Mouse (Mus musculus): Measurements from ENCODE around the gene Dapp1. TPM values are rescaled to one million over a fixed set of nuclear protein-coding genes. Genes with fewer than 3 reads are reported as not detected.
A peak's percentile ranks its signal among the peaks of the same experiment; 100 is the strongest.
"Not testable (repeated sequence)": the region's sequence is repeated elsewhere in the genome, so short reads cannot be mapped to it uniquely, and the experiment has no call there.

The Dapp1 gene
- total RNA-seq, 2 experiments from 2014 or later: 3.5 to 6.9 TPM

- DNase-seq: no peak
Measured at GRCm38 (mm10) chr3:137918932-137919311, 62.4 kb downstream of the Dapp1 start.

DNA sequence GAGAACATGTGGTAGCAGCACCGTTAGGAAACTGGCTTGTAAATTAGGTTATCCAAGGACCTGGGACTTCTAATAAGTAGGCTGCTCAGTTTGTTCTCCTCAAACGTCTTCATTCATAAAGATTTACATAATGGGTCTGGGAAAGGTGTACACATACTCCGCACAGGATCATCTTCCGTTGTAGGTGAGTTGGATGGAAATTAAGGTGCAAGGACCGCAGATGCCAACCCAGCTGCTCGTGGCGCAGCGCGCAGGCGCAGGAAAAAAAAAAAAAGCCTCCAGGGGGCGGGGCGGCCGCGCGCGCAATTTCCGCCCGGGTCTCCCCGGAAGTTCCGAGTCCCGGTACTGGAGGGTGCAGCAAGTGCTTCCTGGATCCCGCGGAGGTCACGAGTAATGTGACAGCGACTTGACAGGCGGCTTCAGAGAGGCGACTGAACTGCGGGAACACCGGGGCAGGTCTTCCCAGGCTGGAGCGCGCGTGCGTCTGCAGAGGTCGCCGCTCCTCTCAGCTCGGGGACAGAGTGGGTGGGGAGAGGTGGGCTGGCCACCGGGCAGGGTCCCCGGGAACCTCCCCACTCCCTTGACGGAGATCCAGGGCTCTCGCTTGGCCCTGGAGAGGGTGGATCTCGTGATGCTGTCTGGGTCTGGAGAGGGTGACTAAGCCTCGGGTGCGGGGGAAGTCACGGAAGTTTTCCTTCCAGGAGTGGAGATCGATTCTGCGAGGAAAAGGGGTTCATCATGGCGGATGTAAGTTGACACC, 63.0 kb downstream of the Dapp1 start, which contains the start of gene Lamtor3:
TSS of gene Lamtor3 (plus strand) at position 335 of the 760 bp plus-strand sequence.
- peak; percentile 92 for DNase-seq

- no peak for DNase-seq
Measured at GRCm38 (mm10) chr3:137917694-137918171, 63.6 kb downstream of the Dapp1 start.

- DNase-seq: not testable (repeated sequence)
Measured at GRCm38 (mm10) chr3:137914567-137914966, 66.8 kb downstream of the Dapp1 start.

- DNase-seq: no peak
Measured at GRCm38 (mm10) chr3:137913093-137913492, 68.3 kb downstream of the Dapp1 start.

- peak; percentile 63 to 69 for DNase-seq
Measured at GRCm38 (mm10) chr3:137900149-137900548, 81.2 kb downstream of the Dapp1 start.

- DNase-seq: no peak
Measured at GRCm38 (mm10) chr3:137897685-137898084, 83.7 kb downstream of the Dapp1 start.

DNA sequence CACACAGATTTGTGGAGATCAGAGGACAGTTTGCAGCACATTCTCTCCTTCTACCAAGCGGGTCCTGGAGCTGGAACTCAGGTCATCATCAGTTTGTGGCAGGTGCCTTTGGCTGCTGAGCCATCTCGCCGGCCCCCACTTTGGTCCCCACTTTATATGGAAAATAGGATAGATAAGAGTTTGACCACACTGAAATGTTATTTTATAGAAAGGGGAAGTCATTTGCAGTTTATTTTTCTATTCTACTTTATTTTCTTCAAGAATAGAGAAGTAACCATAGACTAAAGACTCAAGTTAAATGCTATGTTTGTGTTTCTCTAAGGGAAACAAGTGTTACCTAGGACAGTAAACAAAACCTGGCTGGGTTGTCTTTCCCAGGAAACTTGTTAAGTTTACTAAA, 84.5 kb downstream of the Dapp1 start:
- DNase-seq: no peak

- DNase-seq: no peak
Measured at GRCm38 (mm10) chr3:137896386-137896785, 85.0 kb downstream of the Dapp1 start.

- no peak for DNase-seq
Measured at GRCm38 (mm10) chr3:137895196-137895595, 86.1 kb downstream of the Dapp1 start.

- no peak for DNase-seq
Measured at GRCm38 (mm10) chr3:137893789-137894188, 87.6 kb downstream of the Dapp1 start.

DNA sequence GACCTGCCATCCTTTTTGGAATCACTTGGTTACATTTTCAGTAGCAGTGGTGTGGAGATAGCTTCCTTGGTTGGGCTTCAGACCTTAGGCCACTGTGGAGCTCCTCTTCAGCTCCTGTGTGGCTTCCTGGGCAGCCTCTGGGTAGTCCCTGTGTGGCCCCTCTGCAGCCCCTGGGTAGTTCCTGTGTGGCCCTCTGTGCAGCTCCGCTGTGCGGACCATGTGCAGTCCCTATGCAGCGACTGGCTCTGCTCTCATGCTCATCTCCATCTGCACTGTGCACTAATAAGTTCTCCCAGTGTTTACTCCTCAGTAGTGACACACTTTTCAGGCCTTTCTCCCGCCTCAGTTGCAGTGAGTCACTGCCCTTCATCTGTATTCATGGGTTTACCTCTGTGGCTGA, 89.2 kb downstream of the Dapp1 start:
- DNase-seq: no peak

DNA sequence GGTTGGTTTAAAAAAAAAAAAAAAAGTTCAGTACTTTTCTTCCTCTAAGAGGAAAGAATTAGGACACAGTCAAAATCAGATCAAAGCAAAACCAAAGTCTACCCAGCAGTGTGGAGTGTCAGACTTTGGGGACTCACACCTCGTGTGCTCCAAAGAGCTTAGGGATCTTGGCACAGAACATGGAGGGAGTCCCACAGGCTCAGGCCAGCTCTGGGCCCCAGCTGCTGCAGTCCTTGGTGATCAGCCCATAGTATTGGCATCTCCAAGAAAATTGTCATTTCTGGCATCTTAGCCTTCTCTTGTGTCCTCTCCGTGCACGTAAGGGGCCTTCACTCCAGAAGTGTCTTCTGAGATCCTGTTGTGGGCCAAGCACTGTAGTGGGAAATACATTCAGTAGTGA, 90.3 kb downstream of the Dapp1 start:
- DNase-seq: no peak

DNA sequence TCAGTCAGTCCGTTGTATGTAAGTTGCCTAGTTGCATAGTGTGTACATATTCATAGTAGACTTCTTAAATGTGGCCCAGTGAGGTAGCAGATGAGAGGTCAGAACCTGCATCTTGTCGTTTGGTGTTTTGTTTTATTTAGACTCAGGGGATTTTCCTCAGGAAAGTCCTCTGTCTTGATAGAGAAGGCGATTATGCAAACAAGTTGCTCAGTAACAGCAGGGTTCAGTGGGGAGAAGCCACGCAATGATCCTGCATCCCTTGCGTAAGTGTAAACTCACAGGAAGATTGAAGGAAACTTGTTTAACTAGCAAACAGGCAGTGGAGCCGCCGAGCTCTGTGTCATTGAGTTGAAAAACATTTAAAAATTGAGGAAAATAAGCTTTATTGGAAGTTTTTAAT, 93.4 kb downstream of the Dapp1 start:
- no peak for DNase-seq

- peak in 1 of 2 experiments; percentile 23 for DNase-seq
Measured at GRCm38 (mm10) chr3:137881093-137881492, 100.3 kb downstream of the Dapp1 start.

Other genes with a start within 250 kb of the Dapp1 start
- gene H2afz, start 117.1 kb downstream of the Dapp1 start, total RNA-seq (2021): 100 to 1,000 TPM; 149 to 188 TPM
- gene Dnajb14, start 113.9 kb downstream of the Dapp1 start, total RNA-seq (2021): 10 to 100 TPM; 20.6 to 21.1 TPM
- 10 to 100 TPM; 74.6 to 80.6 TPM for gene Lamtor3, start 63.0 kb downstream of the Dapp1 start, total RNA-seq (2021)
- gene 1110002E22Rik, start 83.5 kb upstream of the Dapp1 start, total RNA-seq (2021): under 1 TPM in 1 of 2 experiments, not detected in 1; 0.10 TPM
- gene Gm5105, start 85.8 kb upstream of the Dapp1 start, total RNA-seq (2021): not detected
- gene Trmt10a, start 161.9 kb upstream of the Dapp1 start, total RNA-seq (2021): 10 to 100 TPM; 12.9 to 13.1 TPM
- 10 to 100 TPM in 1 of 2 experiments, 1 to 10 TPM in 1; 6.5 to 15.9 TPM for gene Mttp, start 163.4 kb upstream of the Dapp1 start, total RNA-seq (2021)
- not detected for gene 4930579F01Rik, start 212.3 kb upstream of the Dapp1 start, total RNA-seq (2021)
- gene Adh7, start 236.2 kb upstream of the Dapp1 start, total RNA-seq (2021): 10 to 100 TPM in 1 of 2 experiments, 1 to 10 TPM in 1; 8.7 to 55.5 TPM

Data from adrenal gland, postnatal 36 days (tissue).